Mouse (Mus musculus) midbrain, embryonic 13.5 days (tissue): ENCODE results near the gene Cdiptos. TPM values are rescaled to one million over a fixed set of nuclear protein-coding genes. Genes with fewer than 3 reads are reported as not detected.
A peak's percentile ranks its signal among the peaks of the same experiment; 100 is the strongest.

Source experiments
- ATAC-seq: fragments of 200-750 bp; cut with Nextera tagmentation; 2 replicates; pipeline ENCODE4 v1.8.0; 2017; ENCODE audit warnings: mild to moderate bottlenecking, moderate TSS enrichment, moderate library complexity
- H3K27ac ChIP-seq: fragments of 300-500 bp; sonication (generic); 2 replicates; pipeline ENCODE4 v1.5.1; 2015; ENCODE audit warnings: inconsistent platforms, mild to moderate bottlenecking, moderate library complexity
- H3K27me3 ChIP-seq: fragments of 300-500 bp; sonication (generic); 2 replicates; pipeline ENCODE4 v1.6.1; 2015; ENCODE audit warnings: mild to moderate bottlenecking, inconsistent platforms
- H3K36me3 ChIP-seq: fragments of 300-500 bp; sonication (generic); 2 replicates; pipeline ENCODE4 v1.6.1; 2015; ENCODE audit warnings: mild to moderate bottlenecking, inconsistent platforms
- H3K4me1 ChIP-seq: fragments of 300-500 bp; sonication (generic); replicated peaks from 2 replicates; pipeline ENCODE4 v1.6.1; 2015; ENCODE audit warnings: inconsistent platforms
- H3K4me2 ChIP-seq: fragments of 300-500 bp; sonication (generic); replicated peaks from 2 replicates; pipeline ENCODE4 v1.6.1; 2015; ENCODE audit warnings: moderate library complexity, mild to moderate bottlenecking, inconsistent platforms
- H3K4me3 ChIP-seq: fragments of 300-500 bp; sonication (generic); replicated peaks from 2 replicates; pipeline ENCODE4 v1.5.1; 2015; ENCODE audit warnings: mild to moderate bottlenecking, inconsistent platforms
- H3K9ac ChIP-seq: fragments of 300-500 bp; sonication (generic); replicated peaks from 2 replicates; pipeline ENCODE4 v1.6.1; 2015; ENCODE audit warnings: mild to moderate bottlenecking, inconsistent platforms
- H3K9me3 ChIP-seq: fragments of 300-500 bp; sonication (generic); 2 replicates; pipeline ENCODE4 v1.6.1; 2016; ENCODE audit warnings: mild to moderate bottlenecking, inconsistent platforms
- WGBS: fragments of 180-500 bp; shearing (Covaris S2); methylation state at CpG from one replicate; pipeline ENCODE4 v1.1.7; 2015; 5-methylcytosine and 5-hydroxymethylcytosine counted together
- polyA plus RNA-seq: library from polyadenylated mRNA; unstranded; fragments of >200 nt; fragmentation: Nextera tagmentation; extraction: Ambion mirVana; gene quantifications from 2 replicates; pipeline ENCODE4 v1.2.1, GENCODE M21; 2015

The Cdiptos gene
- polyA plus RNA-seq, 1 experiment from 2014 or later, result 0.85 TPM

GRCm38 (mm10) chr7:126986319-126986718 lies 10.4 kb upstream of the Cdiptos start:
- Histone ChIP-seq H3K4me1 (no peaks in the 10 kb centered on the region), H3K27ac (no peak overlapping the region), H3K9me3 (no peaks in the 10 kb centered on the region), H3K4me2 (no peak overlapping the region), H3K36me3 (peaks cover 3% of the 10 kb centered on the region; the same call in 1 of the 2 replicates), H3K9ac (no peak overlapping the region), H3K27me3 (no peaks in the 10 kb centered on the region), H3K4me3 (no peak overlapping the region)
- WGBS, result 51% methylated on average over 9 of the region's 9 CpGs
- no peak for ATAC-seq

GRCm38 (mm10) chr7:126984667-126985444 lies 9.0 kb upstream of the Cdiptos start:
- peaks cover 16% of the 10 kb centered on the region for H3K36me3 ChIP-seq
- no peak overlapping the region for H3K4me2 ChIP-seq
- no peak overlapping the region for H3K9ac ChIP-seq
- ATAC-seq, result no peak
- H3K27me3 ChIP-seq, result no peaks in the 10 kb centered on the region
- H3K4me1 ChIP-seq, result no peaks in the 10 kb centered on the region
- no peak overlapping the region for H3K27ac ChIP-seq
- no peak overlapping the region for H3K4me3 ChIP-seq
- H3K9me3 ChIP-seq, result no peaks in the 10 kb centered on the region
- 71% methylated on average over 10 of the region's 10 CpGs for WGBS

GRCm38 (mm10) chr7:126983113-126983512 lies 7.2 kb upstream of the Cdiptos start:
- whole genome bisulfite sequencing, result 84% methylated on average over 7 of the region's 7 CpGs
- ATAC-seq, result no peak
- no peaks in the 10 kb centered on the region for H3K9me3 ChIP-seq

GRCm38 (mm10) chr7:126982054-126982453 lies 6.2 kb upstream of the Cdiptos start:
- Histone ChIP-seq H3K27me3 (no peaks in the 10 kb centered on the region), H3K4me1 (peaks cover 13% of the 10 kb centered on the region), H3K27ac (no peak overlapping the region), H3K9me3 (no peaks in the 10 kb centered on the region), H3K36me3 (peaks cover 35% of the 10 kb centered on the region), H3K4me2 (no peak overlapping the region), H3K4me3 (no peak overlapping the region), H3K9ac (no peak overlapping the region)
- no peak for ATAC-seq
- WGBS, result 95% methylated on average over 4 of the region's 4 CpGs

More at GRCm38 (mm10) chr7:126983113-126983512, 7.2 kb upstream of the Cdiptos start:
- Histone ChIP-seq H3K27ac (no peak overlapping the region), H3K36me3 (peaks cover 33% of the 10 kb centered on the region), H3K9ac (no peak overlapping the region), H3K4me1 (peaks cover 3% of the 10 kb centered on the region; the same call in 1 of the 2 replicates), H3K4me3 (no peak overlapping the region), H3K27me3 (no peaks in the 10 kb centered on the region), H3K4me2 (no peak overlapping the region)

GRCm38 (mm10) chr7:126981601-126982000 lies 5.7 kb upstream of the Cdiptos start:
- Histone ChIP-seq H3K4me2 (no peak overlapping the region), H3K27ac (no peak overlapping the region), H3K4me1 (peaks cover 17% of the 10 kb centered on the region), H3K36me3 (peaks cover 35% of the 10 kb centered on the region), H3K4me3 (no peak overlapping the region), H3K27me3 (no peaks in the 10 kb centered on the region), H3K9me3 (no peaks in the 10 kb centered on the region), H3K9ac (no peak overlapping the region)
- no peak for ATAC-seq
- WGBS, result 92% methylated on average over 2 of the region's 2 CpGs

GRCm38 (mm10) chr7:126978841-126979240 lies 2.9 kb upstream of the Cdiptos start:
- Histone ChIP-seq H3K4me2 (no peak overlapping the region), H3K4me3 (no peak overlapping the region), H3K9me3 (no peaks in the 10 kb centered on the region), H3K36me3 (peaks cover 35% of the 10 kb centered on the region), H3K4me1 (peaks cover 17% of the 10 kb centered on the region), H3K27ac (no peak overlapping the region), H3K9ac (no peak overlapping the region), H3K27me3 (no peaks in the 10 kb centered on the region)
- WGBS, result 94% methylated on average over 6 of the region's 6 CpGs
- ATAC-seq, result no peak

GRCm38 (mm10) chr7:126976878-126977459 lies 1.1 kb upstream of the Cdiptos start:
- no peak; the same call in 1 of the 2 replicates for ATAC-seq
- WGBS, result 31% methylated on average over 14 of the region's 14 CpGs
- Histone ChIP-seq H3K9ac (peak overlapping the region; percentile 99), H3K9me3 (no peaks in the 10 kb centered on the region), H3K27ac (peak overlapping the region; percentile 96), H3K4me2 (peak overlapping the region; percentile 93), H3K36me3 (peaks cover 39% of the 10 kb centered on the region), H3K4me3 (peak overlapping the region; percentile 100), H3K4me1 (peaks cover 17% of the 10 kb centered on the region), H3K27me3 (no peaks in the 10 kb centered on the region; the same call in 1 of the 2 replicates)

GRCm38 (mm10) chr7:126975893-126975949 lies 177 bp downstream of the Cdiptos start, which contains the start of gene Cdipt:
TSS of gene Cdipt (plus strand) at chr7:126975914.
- no peak for ATAC-seq
- H3K4me3 ChIP-seq, result peak within 1 kb of the TSS; percentile 100
- peak within 1 kb of the TSS; percentile 99 for H3K9ac ChIP-seq
- H3K27ac ChIP-seq, result peak within 1 kb of the TSS; percentile 96
- peaks cover 43% of the 10 kb centered on the region for H3K36me3 ChIP-seq
- H3K27me3 ChIP-seq, result no peaks in the 10 kb centered on the region; the same call in 1 of the 2 replicates
- WGBS, result 0% methylated on average over 1 of the region's 1 CpGs
- peak within 1 kb of the TSS; percentile 93 for H3K4me2 ChIP-seq
- H3K9me3 ChIP-seq, result no peaks in the 10 kb centered on the region
- H3K4me1 ChIP-seq, result peaks cover 17% of the 10 kb centered on the region

GRCm38 (mm10) chr7:126975493-126975892 lies 405 bp downstream of the Cdiptos start:
- H3K4me3 ChIP-seq, result peak overlapping the region; percentile 100; the same call in 1 of the 2 replicates
- no peak overlapping the region for H3K9ac ChIP-seq
- H3K4me1 ChIP-seq, result peaks cover 17% of the 10 kb centered on the region
- ATAC-seq, result no peak; the same call in 1 of the 2 replicates
- H3K27ac ChIP-seq, result no peak overlapping the region
- H3K27me3 ChIP-seq, result no peaks in the 10 kb centered on the region; the same call in 1 of the 2 replicates
- 13% methylated on average over 8 of the region's 8 CpGs for WGBS
- peak overlapping the region; percentile 93 for H3K4me2 ChIP-seq
- peaks cover 44% of the 10 kb centered on the region for H3K36me3 ChIP-seq
- H3K9me3 ChIP-seq, result no peaks in the 10 kb centered on the region

GRCm38 (mm10) chr7:126967361-126967760 lies 8.5 kb downstream of the Cdiptos start:
- Histone ChIP-seq H3K36me3 (peaks cover 88% of the 10 kb centered on the region), H3K9ac (no peak overlapping the region), H3K4me3 (no peak overlapping the region), H3K4me2 (no peak overlapping the region), H3K9me3 (no peaks in the 10 kb centered on the region; the same call in 1 of the 2 replicates), H3K4me1 (no peaks in the 10 kb centered on the region), H3K27ac (no peak overlapping the region), H3K27me3 (peaks cover 20% of the 10 kb centered on the region)
- no peak for ATAC-seq
- 62% methylated on average over 6 of the region's 6 CpGs for WGBS

GRCm38 (mm10) chr7:126965568-126965967 lies 10.3 kb downstream of the Cdiptos start:
- H3K27me3 ChIP-seq, result peaks cover 37% of the 10 kb centered on the region
- H3K9me3 ChIP-seq, result no peaks in the 10 kb centered on the region; the same call in 1 of the 2 replicates
- peaks cover 88% of the 10 kb centered on the region for H3K36me3 ChIP-seq
- H3K4me1 ChIP-seq, result no peaks in the 10 kb centered on the region
- H3K9ac ChIP-seq, result no peak overlapping the region
- 67% methylated on average over 3 of the region's 3 CpGs for WGBS
- no peak overlapping the region for H3K27ac ChIP-seq
- no peak overlapping the region for H3K4me3 ChIP-seq
- no peak for ATAC-seq
- H3K4me2 ChIP-seq, result no peak overlapping the region

GRCm38 (mm10) chr7:126963548-126964286 lies 12.2 kb downstream of the Cdiptos start:
- 30% methylated on average over 19 of the region's 19 CpGs for WGBS
- no peak for ATAC-seq
- Histone ChIP-seq H3K36me3 (peaks cover 87% of the 10 kb centered on the region), H3K9ac (no peak overlapping the region), H3K4me1 (no peaks in the 10 kb centered on the region), H3K27ac (no peak overlapping the region), H3K4me3 (no peak overlapping the region), H3K27me3 (peaks cover 38% of the 10 kb centered on the region), H3K4me2 (no peak overlapping the region), H3K9me3 (no peaks in the 10 kb centered on the region)
